In the genomic region with DNA sequence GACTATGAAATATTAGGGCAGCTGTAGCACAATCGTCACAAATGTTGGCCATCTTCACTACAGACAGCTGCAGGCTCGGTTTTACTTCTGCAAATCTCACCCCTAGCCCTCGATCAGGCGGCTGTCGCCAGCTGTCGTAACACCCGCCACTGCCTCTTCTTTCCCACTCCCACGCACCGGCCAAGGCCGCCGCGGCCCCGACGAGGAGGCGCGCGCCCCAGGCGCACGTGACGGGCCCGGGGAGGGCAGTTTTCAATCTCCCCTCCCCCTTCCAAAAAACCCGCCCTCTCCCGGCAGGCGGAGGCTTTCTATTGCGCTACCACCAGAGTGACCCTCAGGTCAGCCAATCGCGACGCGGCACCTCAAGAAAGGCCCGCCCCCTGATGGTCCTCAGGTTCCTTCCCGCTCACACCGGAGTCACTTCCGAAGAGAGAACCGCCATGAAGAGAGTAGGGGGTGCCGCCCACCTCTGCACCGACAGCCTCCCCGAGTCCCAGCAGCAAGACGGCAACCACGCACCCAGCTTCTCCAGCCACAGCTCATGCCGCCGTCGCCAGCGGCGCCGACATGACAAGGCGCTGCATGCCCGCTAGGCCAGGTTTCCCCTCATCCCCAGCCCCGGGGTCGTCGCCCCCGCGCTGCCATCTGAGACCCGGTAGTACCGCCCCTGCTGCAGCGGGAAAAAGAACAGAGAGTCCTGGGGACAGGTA, we compare ENCODE assay signal across 8 mouse cellular contexts. TPM values are rescaled to one million over a fixed set of nuclear protein-coding genes. Genes with fewer than 3 reads are reported as not detected.
DNase-seq lines count a peak whose midpoint lies in the region; ATAC-seq and TF ChIP-seq lines count a peak whose summit lies in the region.

A gene (plus strand): TSS at position 408 of the 710 bp plus-strand sequence.

- peak; percentile 75; the same call in 1 of the 2 replicates for TF ChIP-seq POLR2A in testis, adult 2 months (IDR thresholded peaks at IDR 0.05; ENCODE audit: control insufficient read depth, low read depth, low read length)

- peaks cover 29% of the 10 kb centered on the region for H3K4me1 ChIP-seq in E14TG2a.4 (replicated peaks; ENCODE audit: low read depth, low read length)
- H3K4me1 ChIP-seq in forebrain, embryonic 12.5 days, result peaks cover 29% of the 10 kb centered on the region
- H3K4me1 ChIP-seq in heart, postnatal 0 days (ENCODE audit: control insufficient read depth, insufficient read depth), result peaks cover 46% of the 10 kb centered on the region
- H3K4me1 ChIP-seq in liver, embryonic 16.5 days (ENCODE audit: control insufficient read depth, low read depth, low read length), result peaks cover 8% of the 10 kb centered on the region
- H3K4me1 ChIP-seq in neural tube, embryonic 13.5 days (replicated peaks), result peaks cover 28% of the 10 kb centered on the region
- H3K4me1 ChIP-seq in testis, adult 2 months (ENCODE audit: control insufficient read depth, insufficient read depth, low read length), result peaks cover 4% of the 10 kb centered on the region

- under 1% methylated on average over 55 of the region's 55 CpGs for WGBS in forebrain, embryonic 12.5 days
- WGBS in heart, postnatal 0 days, result 0% methylated on average over 52 of the region's 55 CpGs
- under 1% methylated on average over 55 of the region's 55 CpGs for WGBS in liver, embryonic 16.5 days (ENCODE audit: insufficient replicate concordance)
- under 1% methylated on average over 55 of the region's 55 CpGs for WGBS in neural tube, embryonic 13.5 days

- no peaks in the 10 kb centered on the region for H3K9me3 ChIP-seq in E14TG2a.4 (ENCODE audit: low read length)
- H3K9me3 ChIP-seq in forebrain, embryonic 12.5 days, result no peaks in the 10 kb centered on the region
- no peaks in the 10 kb centered on the region for H3K9me3 ChIP-seq in heart, postnatal 0 days (replicated peaks; ENCODE audit: control insufficient read depth, low read length)
- no peaks in the 10 kb centered on the region for H3K9me3 ChIP-seq in liver, embryonic 16.5 days (replicated peaks; ENCODE audit: control insufficient read depth, low read length)
- H3K9me3 ChIP-seq in neural tube, embryonic 13.5 days, result no peaks in the 10 kb centered on the region

- peak within 1 kb of the TSS; percentile 78 for H3K27ac ChIP-seq in forebrain, embryonic 12.5 days
- peak within 1 kb of the TSS; percentile 92 for H3K27ac ChIP-seq in heart, postnatal 0 days (ENCODE audit: low read depth)
- peak within 1 kb of the TSS; percentile 84 for H3K27ac ChIP-seq in liver, embryonic 16.5 days (ENCODE audit: low read length)
- H3K27ac ChIP-seq in neural tube, embryonic 13.5 days (replicated peaks), result peak within 1 kb of the TSS; percentile 90
- H3K27ac ChIP-seq in testis, adult 2 months (ENCODE audit: control insufficient read depth, insufficient read depth, low read depth, low read length), result peak within 1 kb of the TSS; percentile 95

- no peak for TF ChIP-seq CTCF in E14TG2a.4 (conservative IDR thresholded peaks at IDR 0.05; ENCODE audit: low read length)
- peak; percentile 46 for TF ChIP-seq CTCF in heart, postnatal 0 days (IDR thresholded peaks at IDR 0.05; ENCODE audit: low read depth)
- no peak for TF ChIP-seq CTCF in testis, adult 2 months (IDR thresholded peaks at IDR 0.05; ENCODE audit: control insufficient read depth, insufficient read depth, insufficient replicate concordance, low read depth, low read length)

- H3K36me3 ChIP-seq in E14TG2a.4 (ENCODE audit: insufficient read depth, low read length), result peaks cover 33% of the 10 kb centered on the region
- H3K36me3 ChIP-seq in forebrain, embryonic 12.5 days (replicated peaks), result peaks cover 11% of the 10 kb centered on the region
- peaks cover 16% of the 10 kb centered on the region for H3K36me3 ChIP-seq in heart, postnatal 0 days (replicated peaks; ENCODE audit: control insufficient read depth, insufficient read depth, low read length)
- H3K36me3 ChIP-seq in liver, embryonic 16.5 days (ENCODE audit: control insufficient read depth, insufficient read depth), result peaks cover 10% of the 10 kb centered on the region
- peaks cover 16% of the 10 kb centered on the region for H3K36me3 ChIP-seq in neural tube, embryonic 13.5 days
- peaks cover 1% of the 10 kb centered on the region for H3K36me3 ChIP-seq in testis, adult 2 months (ENCODE audit: control insufficient read depth, insufficient read depth, low read length)

- no peaks in the 10 kb centered on the region for H3K27me3 ChIP-seq in E14TG2a.4 (ENCODE audit: insufficient read depth, low read length)
- peaks cover 4% of the 10 kb centered on the region; the same call in 1 of the 2 replicates for H3K27me3 ChIP-seq in forebrain, embryonic 12.5 days
- H3K27me3 ChIP-seq in heart, postnatal 0 days (ENCODE audit: control insufficient read depth, insufficient read depth, low read length), result no peaks in the 10 kb centered on the region
- no peaks in the 10 kb centered on the region for H3K27me3 ChIP-seq in liver, embryonic 16.5 days (ENCODE audit: control insufficient read depth, insufficient read depth, low read depth, low read length)
- no peaks in the 10 kb centered on the region for H3K27me3 ChIP-seq in neural tube, embryonic 13.5 days
- no peaks in the 10 kb centered on the region for H3K27me3 ChIP-seq in testis, adult 2 months (ENCODE audit: control insufficient read depth, insufficient read depth, low read length)

- peak; percentile 98 for ATAC-seq in forebrain, embryonic 12.5 days (ENCODE audit: low FRiP score)
- peak; percentile 95 for ATAC-seq in heart, postnatal 0 days (ENCODE audit: insufficient read depth, low read depth)
- peak; percentile 96 for ATAC-seq in liver, embryonic 16.5 days (ENCODE audit: low read depth)
- peak; percentile 99 for ATAC-seq in neural tube, embryonic 13.5 days (ENCODE audit: low read depth)

- H3K4me2 ChIP-seq in forebrain, embryonic 12.5 days, result peak within 1 kb of the TSS; percentile 60
- H3K4me2 ChIP-seq in heart, postnatal 0 days (ENCODE audit: low read depth, low read length), result peak within 1 kb of the TSS; percentile 83
- peak within 1 kb of the TSS; percentile 92 for H3K4me2 ChIP-seq in liver, embryonic 16.5 days (ENCODE audit: low read depth, low read length)
- peak within 1 kb of the TSS; percentile 68 for H3K4me2 ChIP-seq in neural tube, embryonic 13.5 days

- peak; percentile 63; the same call in 1 of the 2 replicates for TF ChIP-seq EP300 in heart, postnatal 0 days (IDR thresholded peaks at IDR 0.05; ENCODE audit: low read depth)

- peak within 1 kb of the TSS; percentile 100 for H3K4me3 ChIP-seq in E14TG2a.4 (replicated peaks; ENCODE audit: low read length)
- peak within 1 kb of the TSS; percentile 97 for H3K4me3 ChIP-seq in forebrain, embryonic 12.5 days (replicated peaks)
- H3K4me3 ChIP-seq in heart, postnatal 0 days (ENCODE audit: low read depth, low read length), result peak within 1 kb of the TSS; percentile 92
- peak within 1 kb of the TSS; percentile 99 for H3K4me3 ChIP-seq in liver, embryonic 16.5 days (ENCODE audit: low read depth, low read length)
- H3K4me3 ChIP-seq in neural tube, embryonic 13.5 days, result peak within 1 kb of the TSS; percentile 99
- H3K4me3 ChIP-seq in testis, adult 2 months (ENCODE audit: control insufficient read depth, low read depth, low read length), result peak within 1 kb of the TSS; percentile 92

- peak within 1 kb of the TSS; percentile 92 for H3K9ac ChIP-seq in forebrain, embryonic 12.5 days
- H3K9ac ChIP-seq in heart, postnatal 0 days (replicated peaks; ENCODE audit: low read depth, low read length), result peak within 1 kb of the TSS; percentile 72
- peak within 1 kb of the TSS; percentile 87 for H3K9ac ChIP-seq in liver, embryonic 16.5 days (ENCODE audit: low read depth, low read length)
- peak within 1 kb of the TSS; percentile 89 for H3K9ac ChIP-seq in neural tube, embryonic 13.5 days

- peak; percentile 97 for DNase-seq in c-Kit-positive CD71-positive TER-119-positive erythroid progenitor cells, embryonic 14.5 days (ENCODE audit: low spot score)
- DNase-seq in heart, postnatal 0 days (ENCODE audit: low spot score), result peak; percentile 98
- DNase-seq in kidney, postnatal 4 days, result peak; percentile 99

RNA-seq across cellular contexts. Expression of the gene that starts here (rescaled TPM):
- 48.7 and 53.3 TPM in 2 replicates for polyA plus RNA-seq in forebrain, embryonic 12.5 days (2016; fragmentation: Nextera tagmentation; extraction: Ambion mirVana)
- total RNA-seq in heart, postnatal 0 days (2014; rRNA removed; ENCODE audit: low replicate concordance), result 19.3 and 30.6 TPM in 2 replicates
- 17.3 and 20.5 TPM in 2 replicates for polyA plus RNA-seq in heart, postnatal 0 days (2015; fragmentation: Nextera tagmentation; extraction: Ambion mirVana)
- 11.9 and 12.2 TPM in 2 replicates for polyA plus RNA-seq in liver, embryonic 16.5 days (2015; fragmentation: Nextera tagmentation; extraction: Ambion mirVana)
- polyA plus RNA-seq in neural tube, embryonic 13.5 days (2015; fragmentation: Nextera tagmentation; extraction: Ambion mirVana), result 25.2 and 31.4 TPM in 2 replicates
- polyA plus RNA-seq in testis, adult 2 months (2012; rRNA removed), result 21.5 and 23.4 TPM in 2 replicates

Comparison
In these comparisons a context has a peak if more than half of its experiments do, and no peak if none do; other contexts are left out.
1. Peak in every context shown above with its lines: DNase-seq, ATAC-seq, H3K4me3 ChIP-seq and H3K27ac ChIP-seq.